Mouse (Mus musculus): ENCODE data around the gene Pla1a. TPM values are rescaled to one million over a fixed set of nuclear protein-coding genes. Genes with fewer than 3 reads are reported as not detected.

The Pla1a gene
- total RNA-seq, 2 experiments from 2014 or later = 1.5 to 2.5 TPM

GRCm38 (mm10) chr16:38408416-38408815 is 24.5 kb downstream of the Pla1a start:
- no peak overlapping the region for H3K27ac ChIP-seq
- no peak for TF ChIP-seq CTCF (IDR thresholded peaks at IDR 0.05)
- DNase-seq (ENCODE audit: extremely low spot score in 1 of 2, low spot score in 2 of 2) = no peak
- H3K4me3 ChIP-seq = no peak overlapping the region
- intact Hi-C loops (cut with DNase I) = no loop called here

- no peak for TF ChIP-seq CTCF (IDR thresholded peaks at IDR 0.05)
- Histone ChIP-seq H3K4me3 (no peak overlapping the region), H3K27ac (no peak overlapping the region)
- intact Hi-C loops (cut with DNase I) = no loop called here
- no peak for DNase-seq (ENCODE audit: extremely low spot score in 1 of 2, low spot score in 2 of 2)
These were observed 25.4 kb downstream of the Pla1a start for GRCm38 (mm10) chr16:38407584-38407983.

- no peak for TF ChIP-seq CTCF (IDR thresholded peaks at IDR 0.05)
- intact Hi-C loops (cut with DNase I) = no loop called here
- DNase-seq (ENCODE audit: extremely low spot score in 1 of 2, low spot score in 2 of 2) = no peak
- H3K27ac ChIP-seq = no peak overlapping the region
- H3K4me3 ChIP-seq = no peak overlapping the region
These were observed 26.2 kb downstream of the Pla1a start for GRCm38 (mm10) chr16:38406708-38407107.

- H3K27ac ChIP-seq = no peak overlapping the region
- intact Hi-C loops (cut with DNase I) = no loop called here
- TF ChIP-seq CTCF (IDR thresholded peaks at IDR 0.05) = no peak
- H3K4me3 ChIP-seq = no peak overlapping the region
- DNase-seq (ENCODE audit: extremely low spot score in 1 of 2, low spot score in 2 of 2) = no peak
These were observed 26.7 kb downstream of the Pla1a start for GRCm38 (mm10) chr16:38406293-38406692.

GRCm38 (mm10) chr16:38403639-38404038 is 29.3 kb downstream of the Pla1a start:
- no peak for DNase-seq (ENCODE audit: extremely low spot score in 1 of 2, low spot score in 2 of 2)
- Histone ChIP-seq H3K4me3 (no peak overlapping the region), H3K27ac (no peak overlapping the region)
- no peak for TF ChIP-seq CTCF (IDR thresholded peaks at IDR 0.05)
- intact Hi-C loops (cut with DNase I) = no loop called here

GRCm38 (mm10) chr16:38401468-38401867 is 31.5 kb downstream of the Pla1a start:
- H3K27ac ChIP-seq = no peak overlapping the region
- TF ChIP-seq CTCF (IDR thresholded peaks at IDR 0.05) = no peak
- no peak for DNase-seq (ENCODE audit: extremely low spot score in 1 of 2, low spot score in 2 of 2)
- intact Hi-C loops (cut with DNase I) = no loop called here
- no peak overlapping the region for H3K4me3 ChIP-seq

GRCm38 (mm10) chr16:38400311-38400960 is 32.5 kb downstream of the Pla1a start:
- TF ChIP-seq CTCF (IDR thresholded peaks at IDR 0.05) = no peak
- DNase-seq (ENCODE audit: extremely low spot score in 1 of 2, low spot score in 2 of 2) = no peak
- H3K4me3 ChIP-seq = peak overlapping the region; percentile 31; the same call in 1 of the 2 replicates
- peak overlapping the region; percentile 65 for H3K27ac ChIP-seq
- intact Hi-C loops (cut with DNase I) = no loop called here

- peak overlapping the region; percentile 31 for H3K4me3 ChIP-seq
- DNase-seq (ENCODE audit: extremely low spot score in 1 of 2, low spot score in 2 of 2) = peak; percentile 28 to 34
- H3K27ac ChIP-seq = peak overlapping the region; percentile 65
- intact Hi-C loops (cut with DNase I) = no loop called here
- no peak for TF ChIP-seq CTCF (IDR thresholded peaks at IDR 0.05)
These were observed 33.3 kb downstream of the Pla1a start for GRCm38 (mm10) chr16:38399531-38400231.

- intact Hi-C loops (cut with DNase I) = no loop called here
- no peak for TF ChIP-seq CTCF (IDR thresholded peaks at IDR 0.05)
- no peak overlapping the region for H3K4me3 ChIP-seq
- no peak for DNase-seq (ENCODE audit: extremely low spot score in 1 of 2, low spot score in 2 of 2)
- no peak overlapping the region for H3K27ac ChIP-seq
These were observed 33.9 kb downstream of the Pla1a start for GRCm38 (mm10) chr16:38399076-38399475.

- intact Hi-C loops (cut with DNase I) = no loop called here
- TF ChIP-seq CTCF (IDR thresholded peaks at IDR 0.05) = no peak
- Histone ChIP-seq H3K27ac (no peak overlapping the region), H3K4me3 (no peak overlapping the region)
- DNase-seq (ENCODE audit: extremely low spot score in 1 of 2, low spot score in 2 of 2) = no peak
These were observed 34.7 kb downstream of the Pla1a start for GRCm38 (mm10) chr16:38398266-38398665.

- Histone ChIP-seq H3K27ac (no peak overlapping the region), H3K4me3 (no peak overlapping the region)
- intact Hi-C loops (cut with DNase I) = no loop called here
- DNase-seq (ENCODE audit: extremely low spot score in 1 of 2, low spot score in 2 of 2) = no peak
- TF ChIP-seq CTCF (IDR thresholded peaks at IDR 0.05) = no peak
These were observed 36.8 kb downstream of the Pla1a start for GRCm38 (mm10) chr16:38396155-38396554.

GRCm38 (mm10) chr16:38395060-38395730 is 37.8 kb downstream of the Pla1a start:
- no peak for DNase-seq (ENCODE audit: extremely low spot score in 1 of 2, low spot score in 2 of 2)
- no peak for TF ChIP-seq CTCF (IDR thresholded peaks at IDR 0.05)
- Histone ChIP-seq H3K4me3 (no peak overlapping the region), H3K27ac (no peak overlapping the region)
- intact Hi-C loops (cut with DNase I) = no loop called here
